Mouse (Mus musculus) thymus, postnatal 25 days (tissue): ENCODE data around the gene Oxct1.

ENCODE experiments used
- DNase-seq: peaks from one replicate; pipeline ENCODE4 v3.0.0; 2022

Gene Oxct1

DNA sequence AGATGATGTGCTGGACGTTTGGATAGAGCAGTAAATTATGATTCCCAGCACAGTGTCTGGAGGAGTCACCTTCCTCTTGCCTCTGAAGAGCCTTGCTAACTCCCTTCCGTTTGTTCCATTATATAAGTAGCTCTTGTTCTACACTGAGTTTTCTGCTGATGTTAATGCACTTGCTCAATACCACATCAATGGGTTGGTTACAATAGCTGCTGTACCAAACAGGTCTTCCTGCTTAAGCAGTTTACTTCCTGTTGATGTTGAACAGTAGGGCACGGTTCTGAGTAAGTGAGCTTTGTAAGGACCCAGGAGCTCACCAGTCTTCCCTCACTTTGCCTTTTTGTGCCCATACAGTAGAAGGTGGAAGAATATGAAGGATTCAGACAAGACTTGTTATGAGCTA lies 98.5 kb downstream of the Oxct1 start:
- peak; percentile 13 for DNase-seq

DNA sequence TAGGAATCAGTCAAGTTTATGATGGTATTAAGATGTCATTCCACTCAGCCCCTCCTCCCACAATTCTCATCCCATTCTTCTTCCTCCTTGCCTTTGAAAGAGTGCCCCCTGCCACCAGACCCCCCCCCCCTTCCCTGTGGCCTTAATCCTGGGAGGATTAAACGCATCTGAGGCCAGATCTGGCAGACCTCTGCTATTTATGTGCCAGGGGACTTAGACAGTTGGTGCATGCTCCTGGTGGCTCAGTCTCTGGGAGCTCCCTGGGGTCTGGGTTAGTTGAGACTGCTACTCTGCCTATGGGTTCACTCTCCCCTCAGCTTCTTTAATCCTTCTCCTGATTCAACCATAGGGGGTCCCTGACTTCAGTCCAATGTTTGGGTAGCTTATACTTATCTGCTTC lies 112.3 kb downstream of the Oxct1 start:
- no peak for DNase-seq

DNA sequence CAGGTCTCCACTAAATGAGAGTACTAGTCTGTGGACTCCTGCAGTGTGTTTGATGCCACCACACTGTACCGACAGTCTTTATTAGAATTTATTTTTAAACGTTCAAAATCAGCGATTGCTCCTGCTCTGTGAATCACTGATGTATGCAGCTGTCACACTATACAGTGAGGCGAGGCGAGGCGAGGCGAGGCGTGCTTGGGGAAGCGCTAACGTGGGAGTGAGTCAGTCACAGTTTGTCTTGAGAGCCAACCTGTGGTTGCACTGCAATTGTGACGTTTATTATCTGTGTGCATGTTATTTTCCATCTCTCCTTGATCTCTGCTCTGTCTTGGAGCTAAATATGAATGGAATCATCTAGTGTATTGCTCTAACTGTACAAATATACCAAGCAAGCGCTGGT lies 113.3 kb downstream of the Oxct1 start:
- DNase-seq, result no peak

DNA sequence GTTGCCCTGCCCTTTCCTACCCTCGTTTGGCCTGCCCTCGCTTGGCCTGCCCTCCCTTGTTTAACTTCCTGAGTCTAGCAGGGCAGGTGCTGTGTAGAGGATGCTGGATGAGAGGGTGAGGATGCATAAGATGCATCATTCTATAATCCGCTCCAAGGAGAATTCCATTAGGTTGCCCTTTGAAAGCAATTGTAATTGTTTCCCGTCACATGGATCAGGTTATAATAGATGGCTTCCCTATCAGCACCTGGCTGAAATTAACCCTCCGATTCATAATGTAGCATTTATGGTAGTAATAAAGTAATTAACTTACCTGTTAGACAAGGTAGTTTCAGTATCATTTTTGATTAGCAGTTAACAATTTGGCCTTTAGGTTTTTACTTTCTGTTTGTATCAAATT lies 119.2 kb downstream of the Oxct1 start:
- DNase-seq, result no peak

DNA sequence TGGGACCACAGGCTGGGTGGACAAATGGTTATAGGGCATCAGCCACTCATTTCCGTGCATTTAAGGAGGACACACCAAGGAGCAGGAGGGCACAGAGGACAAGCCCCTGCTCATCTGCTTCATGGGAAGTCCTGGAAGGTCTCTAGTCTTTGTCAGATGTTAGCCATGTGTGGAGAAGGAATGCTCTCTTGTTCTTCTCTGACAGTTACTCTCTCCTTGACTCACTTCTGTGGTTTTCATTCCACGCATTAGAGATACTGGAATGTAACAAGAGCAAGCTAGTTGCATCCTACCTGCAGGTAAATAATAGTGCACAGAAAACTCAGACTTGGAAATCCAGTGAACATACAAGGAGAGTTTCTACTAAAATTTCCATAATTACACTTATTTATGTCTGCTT lies 121.5 kb downstream of the Oxct1 start:
- no peak for DNase-seq

DNA sequence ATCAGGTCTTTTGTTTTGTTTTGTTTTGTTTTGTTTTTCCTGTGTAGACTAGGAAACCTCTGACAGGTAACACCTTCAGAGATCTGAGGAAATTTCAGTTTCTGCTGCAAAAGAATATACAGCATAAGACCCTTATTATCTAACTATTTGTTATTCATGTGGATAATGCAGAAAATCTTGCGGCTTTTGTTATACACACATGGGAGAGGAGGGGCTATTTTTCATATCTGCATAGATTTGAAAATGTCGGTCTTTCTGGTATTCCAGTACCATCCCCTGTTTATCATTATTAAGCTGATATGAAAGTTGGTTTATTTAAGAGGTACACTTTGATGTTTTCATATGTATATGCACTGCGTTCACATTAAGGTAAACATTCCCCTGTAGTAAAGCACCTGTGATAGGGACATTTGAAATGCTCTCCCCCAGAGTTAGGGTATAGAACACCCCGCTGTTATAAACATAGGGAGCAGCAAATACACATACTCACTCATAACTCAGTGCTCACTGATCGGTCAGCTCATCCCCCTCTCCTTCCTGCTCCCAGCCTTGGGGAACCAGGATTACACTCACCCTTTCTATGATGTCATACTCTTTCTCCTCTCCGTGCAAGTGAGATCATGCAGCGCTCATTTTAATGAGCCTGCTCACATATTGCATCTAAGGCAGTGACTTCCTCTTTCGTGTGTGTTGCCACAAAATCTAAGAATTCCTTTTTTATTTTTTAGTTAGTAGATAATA lies 122.6 kb downstream of the Oxct1 start:
- DNase-seq, result no peak

DNA sequence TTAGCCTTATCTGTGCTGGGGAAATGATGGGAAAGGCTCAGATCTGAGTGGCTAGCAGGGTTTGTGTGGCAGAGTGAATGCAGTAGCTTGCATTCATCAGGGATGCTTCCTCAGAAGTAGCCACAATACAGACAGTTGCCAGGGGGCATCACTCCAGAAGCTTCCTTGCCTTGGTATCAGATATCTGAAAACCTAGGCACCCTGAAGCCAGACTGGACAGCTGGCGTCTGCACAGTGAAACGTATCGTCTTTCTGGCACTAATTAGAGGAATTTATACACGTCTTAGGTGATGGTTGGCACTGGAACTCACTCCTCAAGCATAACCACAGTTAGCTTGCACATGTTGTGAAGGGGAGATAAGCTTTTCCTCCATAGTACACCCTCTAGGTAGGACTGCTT lies 128.5 kb downstream of the Oxct1 start:
- no peak for DNase-seq

DNA sequence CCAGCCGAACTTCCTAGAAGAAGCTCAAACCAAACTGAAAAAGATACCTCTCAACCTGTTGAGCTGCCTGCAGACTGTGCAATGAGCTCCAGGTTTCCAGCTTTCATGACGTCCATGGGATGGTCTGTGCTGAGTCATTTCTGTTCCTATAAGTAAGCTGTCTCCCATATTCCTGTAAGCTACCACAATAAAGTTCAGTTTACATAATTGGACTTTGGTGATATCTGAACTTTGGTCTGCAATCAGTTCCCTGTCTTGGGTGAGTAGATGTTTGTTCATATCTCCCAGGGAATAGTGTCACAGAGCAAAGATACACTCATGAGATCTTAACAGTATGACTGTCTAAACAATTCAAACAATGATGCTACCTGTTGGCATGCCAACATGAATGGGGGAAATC lies 141.8 kb downstream of the Oxct1 start:
- DNase-seq, result no peak

DNA sequence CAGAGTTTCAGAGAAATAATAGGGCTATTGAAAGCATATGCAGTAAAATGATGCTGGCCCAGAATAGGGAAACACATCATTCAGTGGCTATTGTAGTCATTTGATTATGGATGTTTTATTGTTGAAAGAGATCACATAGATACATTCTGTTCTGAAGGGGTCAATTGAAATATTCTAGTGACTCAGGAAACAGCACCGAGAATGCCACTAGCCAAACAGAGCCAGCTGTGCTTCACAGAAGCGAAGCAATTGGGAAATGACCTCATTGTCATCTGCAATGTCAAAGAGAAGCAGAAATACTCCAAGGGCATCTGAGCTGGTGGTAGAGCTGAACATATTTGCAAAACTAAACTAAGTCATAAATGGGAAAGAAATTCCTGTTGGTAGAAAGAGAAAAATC lies 145.4 kb downstream of the Oxct1 start:
- no peak for DNase-seq

DNA sequence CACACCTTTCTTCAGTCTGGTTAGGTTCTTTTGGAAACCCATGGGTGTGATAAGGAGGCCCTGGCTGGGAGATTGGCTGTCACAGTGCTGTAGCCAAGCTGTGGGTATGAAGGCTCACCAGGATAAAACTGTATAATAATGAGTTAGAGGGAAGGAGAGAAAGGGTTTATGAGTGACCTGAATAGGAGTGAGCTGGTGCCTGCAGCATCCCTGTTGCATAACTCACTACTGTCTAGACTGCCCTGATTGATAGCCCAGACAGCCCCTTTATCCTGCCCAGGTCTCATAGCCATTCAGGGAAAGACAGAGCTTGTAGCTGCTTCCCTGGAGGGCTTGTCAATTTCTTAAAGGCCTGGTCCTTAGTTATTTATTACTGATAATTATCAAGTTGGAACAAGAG lies 171.7 kb downstream of the Oxct1 start:
- no peak for DNase-seq
